In genomic region chr5:142718486-142718885, GRCm38 (mm10) we compare ENCODE assay signal across 11 mouse cellular contexts. TPM values are rescaled to one million over a fixed set of nuclear protein-coding genes. Genes with fewer than 3 reads are reported as not detected.
DNase-seq lines count a peak whose midpoint lies in the region; ATAC-seq lines count a peak whose summit lies in the region.
"Had no signal": no experiment of that assay in that cellular context is flagged by ENCODE, and none has a peak within 500 bp of the region (broad histone marks: within the 10 kb centered on the region; RNA-seq: fewer than 3 reads in every experiment).

No protein-coding gene starts in this region.

- H3K27me3 ChIP-seq in forebrain, embryonic 14.5 days (replicated peaks; ENCODE audit: control insufficient read depth, insufficient read depth, low read length): no peaks in the 10 kb centered on the region
- H3K27me3 ChIP-seq in forebrain, embryonic 10.5 days (ENCODE audit: poor library complexity, severe bottlenecking): no peaks in the 10 kb centered on the region; the same call in 1 of the 2 replicates
- H3K27me3 ChIP-seq in hindbrain, embryonic 16.5 days (replicated peaks; ENCODE audit: control insufficient read depth, insufficient read depth, low read length): no peaks in the 10 kb centered on the region
- no peaks in the 10 kb centered on the region for H3K27me3 ChIP-seq in hindbrain, embryonic 14.5 days (ENCODE audit: control insufficient read depth, insufficient read depth, low read length)
- no peaks in the 10 kb centered on the region for H3K27me3 ChIP-seq in neural tube, embryonic 11.5 days (ENCODE audit: control insufficient read depth, insufficient read depth, low read length)
- no peaks in the 10 kb centered on the region for H3K27me3 ChIP-seq in neural tube, embryonic 15.5 days (replicated peaks)

- no peak overlapping the region for H3K4me2 ChIP-seq in forebrain, embryonic 14.5 days (ENCODE audit: low read length)
- no peak overlapping the region for H3K4me2 ChIP-seq in hindbrain, embryonic 16.5 days (ENCODE audit: low read length)
- no peak overlapping the region for H3K4me2 ChIP-seq in hindbrain, embryonic 14.5 days (replicated peaks)
- no peak overlapping the region for H3K4me2 ChIP-seq in neural tube, embryonic 11.5 days (ENCODE audit: low read depth)
- H3K4me2 ChIP-seq in neural tube, embryonic 15.5 days: no peak overlapping the region
- H3K4me2 ChIP-seq: liver, embryonic 12.5 days had no signal

- H3K4me1 ChIP-seq in forebrain, embryonic 14.5 days (ENCODE audit: control insufficient read depth, insufficient read depth, low read length): no peaks in the 10 kb centered on the region
- H3K4me1 ChIP-seq in forebrain, embryonic 10.5 days: peaks cover 8% of the 10 kb centered on the region
- no peaks in the 10 kb centered on the region for H3K4me1 ChIP-seq in hindbrain, embryonic 16.5 days (ENCODE audit: control insufficient read depth, insufficient read depth, low read depth, low read length)
- peaks cover 4% of the 10 kb centered on the region; the same call in 1 of the 2 replicates for H3K4me1 ChIP-seq in hindbrain, embryonic 14.5 days (replicated peaks; ENCODE audit: control insufficient read depth, insufficient read depth, low read length)
- H3K4me1 ChIP-seq in neural tube, embryonic 11.5 days (ENCODE audit: control insufficient read depth, insufficient read depth, low read length): no peaks in the 10 kb centered on the region
- H3K4me1 ChIP-seq in neural tube, embryonic 15.5 days: 0 out of 2 replicates have a peak, but pooled peaks cover 3% of the 10 kb centered on the region
- H3K4me1 ChIP-seq: liver, embryonic 12.5 days had no signal

- H3K9ac ChIP-seq in forebrain, embryonic 14.5 days (ENCODE audit: low read length): no peak overlapping the region
- no peak overlapping the region for H3K9ac ChIP-seq in hindbrain, embryonic 16.5 days (ENCODE audit: low read depth, low read length)
- no peak overlapping the region for H3K9ac ChIP-seq in hindbrain, embryonic 14.5 days
- no peak overlapping the region for H3K9ac ChIP-seq in neural tube, embryonic 11.5 days (ENCODE audit: low read length)
- no peak overlapping the region for H3K9ac ChIP-seq in neural tube, embryonic 15.5 days (replicated peaks)
- H3K9ac ChIP-seq: liver, embryonic 12.5 days had no signal

- WGBS in forebrain, embryonic 14.5 days: 76% methylated on average over 25 of the region's 25 CpGs
- 67% methylated on average over 25 of the region's 25 CpGs for WGBS in forebrain, embryonic 10.5 days
- WGBS in hindbrain, embryonic 16.5 days: 71% methylated on average over 25 of the region's 25 CpGs
- 74% methylated on average over 25 of the region's 25 CpGs for WGBS in hindbrain, embryonic 14.5 days
- 71% methylated on average over 25 of the region's 25 CpGs for WGBS in neural tube, embryonic 11.5 days
- WGBS in neural tube, embryonic 15.5 days: 76% methylated on average over 25 of the region's 25 CpGs

- DNase-seq in forebrain, embryonic 14.5 days (ENCODE audit: low spot score): no peak
- no peak for DNase-seq in forebrain, embryonic 10.5 days (ENCODE audit: extremely low spot score, low spot score)
- DNase-seq in hindbrain, embryonic 14.5 days (ENCODE audit: low spot score): no peak
- no peak for DNase-seq in neural tube, embryonic 11.5 days (ENCODE audit: low spot score)
- peak; percentile 28 for DNase-seq in mesoderm, embryonic 11.5 days (ENCODE audit: low read depth, low spot score)
- no peak for DNase-seq in ovary, adult 18-20 months (ENCODE audit: low spot score)

- H3K9me3 ChIP-seq in forebrain, embryonic 14.5 days (replicated peaks; ENCODE audit: control insufficient read depth, low read length): no peaks in the 10 kb centered on the region
- no peaks in the 10 kb centered on the region for H3K9me3 ChIP-seq in forebrain, embryonic 10.5 days
- H3K9me3 ChIP-seq in hindbrain, embryonic 16.5 days (ENCODE audit: control insufficient read depth, low read length): no peaks in the 10 kb centered on the region
- no peaks in the 10 kb centered on the region for H3K9me3 ChIP-seq in hindbrain, embryonic 14.5 days (ENCODE audit: control insufficient read depth, low read length)
- no peaks in the 10 kb centered on the region for H3K9me3 ChIP-seq in neural tube, embryonic 11.5 days (ENCODE audit: control insufficient read depth, low read length)
- no peaks in the 10 kb centered on the region for H3K9me3 ChIP-seq in neural tube, embryonic 15.5 days (replicated peaks)
- H3K9me3 ChIP-seq: liver, embryonic 12.5 days had no signal

- H3K27ac ChIP-seq in forebrain, embryonic 14.5 days (ENCODE audit: low read depth, low read length): no peak overlapping the region
- H3K27ac ChIP-seq in forebrain, embryonic 10.5 days: no peak overlapping the region
- no peak overlapping the region for H3K27ac ChIP-seq in hindbrain, embryonic 16.5 days (ENCODE audit: low read depth, low read length)
- no peak overlapping the region for H3K27ac ChIP-seq in hindbrain, embryonic 14.5 days
- no peak overlapping the region for H3K27ac ChIP-seq in neural tube, embryonic 11.5 days (ENCODE audit: low read depth, low read length)
- H3K27ac ChIP-seq in neural tube, embryonic 15.5 days (replicated peaks): no peak overlapping the region
- H3K27ac ChIP-seq: left cerebral cortex, adult 2 months; liver, embryonic 12.5 days had no signal

- H3K4me3 ChIP-seq in forebrain, embryonic 14.5 days (ENCODE audit: low read depth, low read length): no peak overlapping the region
- no peak overlapping the region for H3K4me3 ChIP-seq in forebrain, embryonic 10.5 days
- no peak overlapping the region for H3K4me3 ChIP-seq in hindbrain, embryonic 16.5 days (ENCODE audit: low read length)
- H3K4me3 ChIP-seq in hindbrain, embryonic 14.5 days (replicated peaks; ENCODE audit: low read length): no peak overlapping the region
- no peak overlapping the region for H3K4me3 ChIP-seq in neural tube, embryonic 11.5 days (ENCODE audit: low read depth, low read length)
- H3K4me3 ChIP-seq in neural tube, embryonic 15.5 days (replicated peaks): no peak overlapping the region
- H3K4me3 ChIP-seq: left cerebral cortex, adult 2 months; liver, embryonic 12.5 days had no signal

- ATAC-seq in forebrain, embryonic 14.5 days: 0 out of 2 replicates have a peak, but pooled peaks have one; percentile 6
- ATAC-seq in hindbrain, embryonic 16.5 days: 0 out of 2 replicates have a peak, but pooled peaks have one; percentile 6
- ATAC-seq in hindbrain, embryonic 14.5 days (ENCODE audit: low FRiP score): no peak
- ATAC-seq in neural tube, embryonic 11.5 days (ENCODE audit: insufficient read depth, low FRiP score, low TSS enrichment): peak; percentile 14; the same call in 1 of the 2 replicates
- no peak for ATAC-seq in neural tube, embryonic 15.5 days (ENCODE audit: low FRiP score)
- ATAC-seq: inflammation-experienced regulatory T-cells, adult 6 months; liver, embryonic 12.5 days had no signal

- peaks cover 55% of the 10 kb centered on the region for H3K36me3 ChIP-seq in forebrain, embryonic 14.5 days (ENCODE audit: control insufficient read depth, insufficient read depth, low read length)
- H3K36me3 ChIP-seq in forebrain, embryonic 10.5 days (replicated peaks): peaks cover 46% of the 10 kb centered on the region
- peaks cover 15% of the 10 kb centered on the region; the same call in 1 of the 2 replicates for H3K36me3 ChIP-seq in hindbrain, embryonic 16.5 days (ENCODE audit: control insufficient read depth, insufficient read depth, low read length)
- H3K36me3 ChIP-seq in hindbrain, embryonic 14.5 days (replicated peaks; ENCODE audit: control insufficient read depth, insufficient read depth): peaks cover 64% of the 10 kb centered on the region
- no peaks in the 10 kb centered on the region for H3K36me3 ChIP-seq in neural tube, embryonic 11.5 days (ENCODE audit: control insufficient read depth, insufficient read depth, low read length)
- H3K36me3 ChIP-seq in neural tube, embryonic 15.5 days: peaks cover 39% of the 10 kb centered on the region
- H3K36me3 ChIP-seq: liver, embryonic 12.5 days had no signal

RNA-seq across cellular contexts. Expression of gene Slc29a4, which starts 26.2 kb away (rescaled TPM):
- 50.4 and 69.7 TPM in 2 replicates for polyA plus RNA-seq in forebrain, embryonic 14.5 days (2014; fragmentation: Nextera tagmentation; extraction: Ambion mirVana)
- 19.8 and 21.4 TPM in 2 replicates for polyA plus RNA-seq in forebrain, embryonic 10.5 days (2016; fragmentation: Nextera tagmentation; extraction: Ambion mirVana)
- polyA plus RNA-seq in hindbrain, embryonic 16.5 days (2015; fragmentation: Nextera tagmentation; extraction: Ambion mirVana): 87.4 and 98.0 TPM in 2 replicates
- 81.0 and 82.8 TPM in 2 replicates for polyA plus RNA-seq in hindbrain, embryonic 14.5 days (2014; fragmentation: Nextera tagmentation; extraction: Ambion mirVana)
- polyA plus RNA-seq in neural tube, embryonic 11.5 days (2014; fragmentation: Nextera tagmentation; extraction: Ambion mirVana): 36.9 and 39.4 TPM in 2 replicates
- 72.5 and 82.4 TPM in 2 replicates for polyA plus RNA-seq in neural tube, embryonic 15.5 days (2015; fragmentation: Nextera tagmentation; extraction: Ambion mirVana)

Comparison
In these comparisons a context has a peak if more than half of its experiments do, and no peak if none do; other contexts are left out.
1. ATAC-seq: peak in forebrain, embryonic 14.5 days (single experiment), hindbrain, embryonic 16.5 days (single experiment) and neural tube, embryonic 11.5 days (single experiment); none in hindbrain, embryonic 14.5 days (single experiment) and neural tube, embryonic 15.5 days (single experiment).